Mouse (Mus musculus) heart, embryonic 14.5 days (tissue): ENCODE measurements around the gene Vav2. TPM values are rescaled to one million over a fixed set of nuclear protein-coding genes. Genes with fewer than 3 reads are reported as not detected.

Source experiments
- ATAC-seq: fragments of 200-750 bp; cut with Nextera tagmentation; 2 replicates; pipeline ENCODE4 v1.8.0; 2017; ENCODE audit warnings: low read depth, moderate TSS enrichment; ENCODE audit not compliant: insufficient number of reproducible peaks, insufficient read depth, low FRiP score
- H3K27ac ChIP-seq, 2 experiments: fragments of 200-500 bp in 1 of 2; fragments of 300-500 bp in 1 of 2; sonication (generic) in 1 of 2; replicated peaks in 1 of 2; 2 replicates each; pipeline ENCODE4 v1.5.1; 2012 to 2014; ENCODE audit warnings: low read depth in 2 of 2, low read length in 2 of 2, control low read depth in 1 of 2, mild to moderate bottlenecking in 1 of 2, mixed read lengths in 1 of 2; ENCODE audit not compliant: control insufficient read depth in 1 of 2, insufficient read depth in 1 of 2
- H3K27me3 ChIP-seq: fragments of 300-500 bp; sonication (generic); 2 replicates; pipeline ENCODE4 v1.6.1; 2014; ENCODE audit warnings: mild to moderate bottlenecking, low read length, control low read depth; ENCODE audit not compliant: control insufficient read depth, insufficient read depth
- H3K36me3 ChIP-seq: fragments of 300-500 bp; sonication (generic); 2 replicates; pipeline ENCODE4 v1.6.1; 2014; ENCODE audit warnings: mild to moderate bottlenecking, control low read depth, low read length, mixed read lengths; ENCODE audit not compliant: control insufficient read depth, insufficient read depth
- H3K4me1 ChIP-seq, 2 experiments: fragments of 200-500 bp in 1 of 2; fragments of 300-500 bp in 1 of 2; sonication (generic) in 1 of 2; 2 replicates each; pipeline ENCODE4 v1.6.1; 2012 to 2014; ENCODE audit warnings: low read length in 2 of 2, control low read depth in 1 of 2, mixed read lengths in 1 of 2; ENCODE audit not compliant: control insufficient read depth in 2 of 2, insufficient read depth in 2 of 2
- H3K4me2 ChIP-seq: fragments of 300-500 bp; sonication (generic); 2 replicates; pipeline ENCODE4 v1.6.1; 2014; ENCODE audit warnings: mild to moderate bottlenecking, low read length
- H3K4me3 ChIP-seq, 2 experiments: fragments of 200-500 bp in 1 of 2; fragments of 300-500 bp in 1 of 2; sonication (generic) in 1 of 2; 2 replicates each; pipeline ENCODE4 v1.5.1; 2012 to 2014; ENCODE audit warnings: low read length in 2 of 2, mild to moderate bottlenecking in 2 of 2, control low read depth in 1 of 2, low read depth in 1 of 2, moderate library complexity in 1 of 2; ENCODE audit not compliant: control insufficient read depth in 1 of 2, insufficient read depth in 1 of 2
- H3K9ac ChIP-seq: fragments of 300-500 bp; sonication (generic); 2 replicates; pipeline ENCODE4 v1.6.1; 2014; ENCODE audit warnings: mild to moderate bottlenecking, low read length
- H3K9me3 ChIP-seq: fragments of 300-500 bp; sonication (generic); 2 replicates; pipeline ENCODE4 v1.6.1; 2016; ENCODE audit warnings: low read length, control low read depth; ENCODE audit not compliant: control insufficient read depth
- WGBS: fragments of 180-500 bp; shearing (Covaris S2); extraction: QIAGEN DNeasy Blood & Tissue Kit; methylation state at CpG from one replicate; pipeline ENCODE4 v1.1.7; 2014; 5-methylcytosine and 5-hydroxymethylcytosine counted together
- polyA plus RNA-seq: library from polyadenylated mRNA; unstranded; fragments of >200 nt; fragmentation: Nextera tagmentation; extraction: Ambion mirVana; gene quantifications from 2 replicates; pipeline ENCODE4 v1.2.1, GENCODE M21; 2014

Gene Vav2
- polyA plus RNA-seq, 1 experiment from 2014 or later, result 4.1 TPM

DNA sequence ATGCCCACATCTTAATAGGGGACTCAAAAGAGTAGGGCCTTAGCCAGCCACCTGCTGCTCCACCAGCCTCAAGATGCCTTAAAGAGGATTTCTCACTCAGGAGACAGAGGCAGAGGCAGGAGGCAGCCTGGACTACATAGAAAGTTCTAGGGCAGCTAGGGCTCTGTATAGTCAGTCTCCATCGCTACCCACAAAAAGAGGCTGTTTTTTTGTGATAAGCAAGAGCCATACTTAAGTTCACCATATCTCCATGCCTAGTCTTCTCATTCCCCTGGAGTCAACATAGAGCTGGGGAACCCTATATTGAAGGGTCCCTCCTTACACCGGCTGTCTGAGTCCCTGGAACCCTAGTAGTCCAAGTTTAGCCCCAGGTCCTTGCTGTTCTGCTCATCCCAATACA lies 43.7 kb upstream of the Vav2 start:
- Histone ChIP-seq H3K4me1 (peaks cover 37 to 65% of the 10 kb centered on the region in 2 experiments), H3K4me2 (no peak overlapping the region), H3K9me3 (no peaks in the 10 kb centered on the region), H3K27me3 (no peaks in the 10 kb centered on the region), H3K27ac (no peak overlapping the region), H3K9ac (no peak overlapping the region), H3K36me3 (peaks cover 26% of the 10 kb centered on the region), H3K4me3 (no peak overlapping the region)
- ATAC-seq, result no peak
- 86% methylated on average over 2 of the region's 2 CpGs for WGBS

DNA sequence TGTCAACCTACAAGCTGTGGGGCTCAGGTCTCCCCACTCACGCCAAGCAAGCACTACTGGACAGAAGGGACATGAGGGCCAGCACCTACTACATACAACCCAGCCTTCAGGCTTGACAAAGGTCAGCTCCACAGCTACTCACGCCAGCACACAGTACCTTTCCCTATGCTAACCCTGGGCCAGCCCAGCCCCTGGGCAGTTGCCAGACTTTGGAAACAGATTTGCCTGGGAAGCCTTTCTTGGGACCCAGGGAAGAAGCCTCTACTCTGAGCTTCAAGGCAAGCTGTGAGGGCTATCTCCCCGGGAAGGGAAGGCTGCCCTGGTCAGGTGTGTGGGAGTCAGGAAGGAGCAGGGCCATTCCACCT lies 43.1 kb upstream of the Vav2 start:
- no peaks in the 10 kb centered on the region for H3K27me3 ChIP-seq
- H3K4me2 ChIP-seq, result no peak overlapping the region
- peaks cover 37 to 65% of the 10 kb centered on the region in 2 experiments for H3K4me1 ChIP-seq
- 65% methylated on average over 3 of the region's 3 CpGs for WGBS
- H3K4me3 ChIP-seq, result no peak overlapping the region
- ATAC-seq, result no peak
- peaks cover 26% of the 10 kb centered on the region for H3K36me3 ChIP-seq
- H3K9ac ChIP-seq, result no peak overlapping the region
- H3K9me3 ChIP-seq, result no peaks in the 10 kb centered on the region
- no peak overlapping the region for H3K27ac ChIP-seq

DNA sequence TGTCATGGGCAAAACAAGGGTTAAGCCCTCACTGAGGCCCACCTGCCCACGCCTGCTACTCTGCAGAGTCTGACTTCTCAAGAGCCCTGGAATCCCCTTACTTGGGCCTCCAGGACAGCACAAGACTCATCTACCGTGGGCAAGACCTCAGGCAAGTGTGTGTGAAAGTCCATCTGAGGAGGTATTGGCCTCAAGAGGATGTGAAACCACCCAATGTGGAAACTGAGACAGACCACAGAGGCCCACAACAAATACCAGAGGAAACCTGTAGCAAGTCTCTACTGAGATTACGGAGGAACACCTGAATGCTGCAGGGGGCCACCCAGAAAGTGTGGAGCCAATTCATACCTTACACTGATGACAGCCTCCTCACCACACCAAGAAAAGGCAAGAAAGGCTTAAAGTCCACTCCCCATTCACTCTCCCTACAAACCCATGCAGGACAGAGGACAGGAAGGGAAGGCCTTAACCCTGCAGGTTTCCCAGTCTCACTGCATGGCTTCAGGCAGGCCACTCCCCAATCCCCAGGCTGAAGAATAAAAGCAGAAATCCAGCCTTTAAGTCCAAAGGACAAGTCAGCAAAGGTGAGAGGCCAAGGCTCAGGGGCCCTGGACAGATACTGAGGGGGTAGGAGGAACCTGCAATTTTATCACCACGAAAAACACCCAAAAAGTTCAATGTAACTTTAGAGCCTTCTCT lies 42.6 kb upstream of the Vav2 start:
- H3K27ac ChIP-seq, result no peak overlapping the region
- no peak overlapping the region for H3K4me2 ChIP-seq
- peaks cover 32% of the 10 kb centered on the region for H3K36me3 ChIP-seq
- H3K9me3 ChIP-seq, result no peaks in the 10 kb centered on the region
- no peaks in the 10 kb centered on the region for H3K27me3 ChIP-seq
- no peak overlapping the region for H3K4me3 ChIP-seq
- H3K9ac ChIP-seq, result no peak overlapping the region
- WGBS, result 62% methylated on average over 4 of the region's 4 CpGs
- ATAC-seq, result no peak
- H3K4me1 ChIP-seq, result peaks cover 37 to 65% of the 10 kb centered on the region in 2 experiments

GRCm38 (mm10) chr2:27462901-27463300 lies 36.1 kb upstream of the Vav2 start:
- Histone ChIP-seq H3K9ac (no peak overlapping the region), H3K9me3 (no peaks in the 10 kb centered on the region), H3K4me2 (no peak overlapping the region), H3K27ac (no peak overlapping the region), H3K36me3 (peaks cover 85% of the 10 kb centered on the region), H3K4me1 (peaks cover 0 to 1% of the 10 kb centered on the region in 2 experiments; a peak in 1 of 4 replicates), H3K4me3 (no peak overlapping the region), H3K27me3 (no peaks in the 10 kb centered on the region)
- ATAC-seq, result no peak
- 96% methylated on average over 4 of the region's 4 CpGs for WGBS

- ATAC-seq, result no peak
- H3K9ac ChIP-seq, result no peak overlapping the region
- no peaks in the 10 kb centered on the region for H3K4me1 ChIP-seq
- H3K4me3 ChIP-seq, result no peak overlapping the region
- peaks cover 92% of the 10 kb centered on the region for H3K36me3 ChIP-seq
- H3K4me2 ChIP-seq, result no peak overlapping the region
- H3K27ac ChIP-seq, result no peak overlapping the region
- WGBS, result 85% methylated on average over 4 of the region's 4 CpGs
- H3K9me3 ChIP-seq, result no peaks in the 10 kb centered on the region
- H3K27me3 ChIP-seq, result no peaks in the 10 kb centered on the region
Measured at GRCm38 (mm10) chr2:27461881-27462660, 35.2 kb upstream of the Vav2 start.

GRCm38 (mm10) chr2:27460651-27461050 lies 33.8 kb upstream of the Vav2 start:
- Histone ChIP-seq H3K9me3 (no peaks in the 10 kb centered on the region), H3K4me1 (no peaks in the 10 kb centered on the region), H3K4me3 (no peak overlapping the region), H3K27ac (no peak overlapping the region), H3K4me2 (no peak overlapping the region), H3K36me3 (peaks cover 94% of the 10 kb centered on the region), H3K27me3 (no peaks in the 10 kb centered on the region), H3K9ac (no peak overlapping the region)
- ATAC-seq, result no peak
- 72% methylated on average over 9 of the region's 9 CpGs for WGBS

DNA sequence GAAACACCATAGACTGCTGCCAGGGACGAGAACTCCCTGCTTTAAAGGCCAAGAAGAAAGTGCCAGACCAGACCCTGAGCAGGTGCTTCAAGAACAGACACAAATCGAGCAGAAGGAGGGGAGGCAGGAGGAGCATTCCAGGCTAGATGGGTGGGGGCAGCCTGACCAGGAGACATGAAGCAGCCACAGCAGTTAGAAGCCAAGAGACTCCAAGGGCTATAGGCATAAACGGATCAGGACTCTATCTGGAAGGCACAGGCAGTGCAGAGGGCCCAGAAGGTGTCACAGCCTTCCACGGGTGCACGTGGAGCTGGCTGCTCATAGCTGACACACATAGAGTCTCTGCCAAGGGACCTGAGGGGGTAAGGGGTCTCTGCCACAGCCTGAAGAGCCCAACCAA lies 33.3 kb upstream of the Vav2 start:
- no peak overlapping the region for H3K4me3 ChIP-seq
- no peaks in the 10 kb centered on the region for H3K27me3 ChIP-seq
- WGBS, result 89% methylated on average over 5 of the region's 5 CpGs
- H3K4me2 ChIP-seq, result no peak overlapping the region
- peaks cover 98% of the 10 kb centered on the region for H3K36me3 ChIP-seq
- H3K4me1 ChIP-seq, result no peaks in the 10 kb centered on the region
- H3K9me3 ChIP-seq, result no peaks in the 10 kb centered on the region
- no peak overlapping the region for H3K27ac ChIP-seq
- H3K9ac ChIP-seq, result no peak overlapping the region
- ATAC-seq, result no peak
